Mouse (Mus musculus): ENCODE measurements at regions not wholly inside any gene's neighbourhood (a gene's known extent, or its start where the extent isn't known, plus 50 kb on each side); places are given as distances from the start of the nearest gene placed in this dataset.

DNA sequence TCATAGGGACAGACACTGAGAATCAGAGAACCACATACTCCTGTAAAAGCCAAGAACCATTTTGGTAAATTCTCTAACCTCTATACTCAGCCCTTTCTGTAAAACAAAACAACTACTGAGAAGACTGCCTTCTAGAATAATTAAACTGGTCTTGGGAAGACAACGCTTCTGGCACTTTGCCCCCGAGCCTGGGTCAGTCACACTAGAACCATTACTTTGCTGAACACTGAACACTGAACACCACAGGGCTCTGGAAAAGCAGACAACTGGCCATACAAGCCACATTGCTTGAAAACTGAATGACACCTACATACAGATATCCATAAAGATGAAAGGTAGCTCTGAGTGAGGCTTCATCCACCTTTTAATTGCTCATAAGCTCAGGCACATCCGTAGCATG lies 268.0 kb downstream of the Pax1 start:
- in situ Hi-C loops (cut with MboI; ENCODE audit: low pct_unique_long_range_greater_than_20kb in 1 of 2, low sequenced_read_pairs in 2 of 2, unreplicated experiment in 1 of 2): no loop called here

DNA sequence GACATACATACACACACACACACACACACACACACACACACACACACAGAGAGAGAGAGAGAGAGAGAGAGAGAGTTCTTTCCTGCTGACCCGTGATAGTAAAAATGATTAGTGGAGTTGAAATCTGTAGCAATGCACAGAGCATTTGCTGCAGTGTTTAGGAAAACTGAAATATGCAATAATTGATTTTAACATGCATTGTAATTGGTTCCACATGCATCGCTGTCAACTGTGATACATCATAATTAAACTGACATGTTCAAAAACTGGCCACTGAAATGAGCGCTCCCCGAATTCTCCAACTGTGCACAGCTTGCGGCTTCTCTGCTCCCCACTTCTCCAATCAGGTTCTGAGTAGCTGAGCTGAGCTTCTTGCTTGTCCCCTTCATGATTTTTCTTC lies 265.4 kb downstream of the Pax1 start:
- in situ Hi-C loops (cut with MboI; ENCODE audit: low pct_unique_long_range_greater_than_20kb in 1 of 2, low sequenced_read_pairs in 2 of 2, unreplicated experiment in 1 of 2): no loop called here

GRCm38 (mm10) chr2:147623116-147623515 lies 261.4 kb downstream of the Pax1 start:
- in situ Hi-C loops (cut with MboI; ENCODE audit: low pct_unique_long_range_greater_than_20kb in 1 of 2, low sequenced_read_pairs in 2 of 2, unreplicated experiment in 1 of 2): no loop called here

- in situ Hi-C loops (cut with MboI; ENCODE audit: low pct_unique_long_range_greater_than_20kb in 1 of 2, low sequenced_read_pairs in 2 of 2, unreplicated experiment in 1 of 2): no loop called here
Observed at GRCm38 (mm10) chr2:147617849-147618248, 256.1 kb downstream of the Pax1 start.

GRCm38 (mm10) chr2:147610343-147610742 lies 248.6 kb downstream of the Pax1 start:
- in situ Hi-C loops (cut with MboI; ENCODE audit: low pct_unique_long_range_greater_than_20kb in 1 of 2, low sequenced_read_pairs in 2 of 2, unreplicated experiment in 1 of 2): no loop called here

- in situ Hi-C loops (cut with MboI; ENCODE audit: low pct_unique_long_range_greater_than_20kb in 1 of 2, low sequenced_read_pairs in 2 of 2, unreplicated experiment in 1 of 2): no loop called here
Observed at GRCm38 (mm10) chr2:147601639-147602038, 239.9 kb downstream of the Pax1 start.

GRCm38 (mm10) chr2:147572413-147572812 lies 210.7 kb downstream of the Pax1 start:
- in situ Hi-C loops (cut with MboI; ENCODE audit: low pct_unique_long_range_greater_than_20kb in 1 of 2, low sequenced_read_pairs in 2 of 2, unreplicated experiment in 1 of 2): no loop called here

GRCm38 (mm10) chr2:147561220-147561619 lies 199.5 kb downstream of the Pax1 start:
- in situ Hi-C loops (cut with MboI; ENCODE audit: low pct_unique_long_range_greater_than_20kb in 1 of 2, low sequenced_read_pairs in 2 of 2, unreplicated experiment in 1 of 2): no loop called here

DNA sequence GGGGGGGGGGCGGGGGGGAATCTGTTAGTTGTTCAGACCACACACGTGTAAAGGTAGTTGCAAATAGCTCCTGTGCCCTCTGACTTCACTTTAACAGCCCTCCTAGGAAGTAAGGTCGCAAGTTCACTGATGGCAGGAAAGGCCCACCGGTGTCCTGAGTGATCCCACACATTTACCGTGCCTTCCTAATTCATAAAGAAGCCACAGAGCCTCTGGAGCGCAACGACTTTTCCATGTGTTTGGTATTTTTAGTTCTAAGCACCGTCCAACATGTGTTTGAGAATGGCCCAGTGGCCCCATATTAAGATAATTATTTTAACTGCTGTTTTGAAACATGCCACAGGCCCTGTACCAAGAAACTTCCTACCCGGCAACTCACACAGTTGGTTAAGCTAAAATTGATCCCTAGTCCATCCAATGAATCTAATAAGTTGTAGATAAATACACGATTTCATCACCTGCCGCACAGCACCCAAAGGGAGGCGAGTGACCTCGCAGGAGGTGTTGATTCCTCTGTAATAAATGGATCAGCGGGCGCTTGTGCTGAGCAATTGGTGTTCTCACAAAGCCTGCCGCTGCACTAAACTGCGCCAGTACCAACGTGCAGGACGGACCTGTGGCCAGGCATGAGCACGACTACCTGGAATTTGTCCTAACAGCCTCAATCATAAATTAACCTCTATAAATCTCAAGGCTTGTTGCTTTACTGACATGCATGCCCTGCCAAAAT lies 198.9 kb downstream of the Pax1 start:
- in situ Hi-C loops (cut with MboI; ENCODE audit: low pct_unique_long_range_greater_than_20kb in 1 of 2, low sequenced_read_pairs in 2 of 2, unreplicated experiment in 1 of 2): no loop called here

DNA sequence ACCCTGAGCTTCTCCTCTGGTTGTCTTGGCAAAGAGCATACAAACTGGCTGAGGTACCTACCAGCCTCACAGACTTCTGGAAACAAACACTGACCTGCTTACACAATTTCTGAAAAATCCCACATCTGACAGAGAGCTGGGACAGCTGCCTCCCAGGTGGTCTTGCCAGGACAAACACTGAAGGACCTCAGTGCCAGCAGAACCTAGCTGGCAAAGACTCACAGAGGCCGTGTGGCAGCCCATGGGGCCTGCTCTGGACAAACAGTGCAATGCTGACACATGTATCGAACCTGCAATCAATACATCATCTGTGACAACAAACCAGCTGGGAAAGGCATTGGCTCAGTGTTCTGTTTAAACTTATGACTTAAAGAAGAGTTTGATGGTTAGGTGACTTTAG lies 167.4 kb downstream of the Pax1 start:
- in situ Hi-C loops (cut with MboI; ENCODE audit: low pct_unique_long_range_greater_than_20kb in 1 of 2, low sequenced_read_pairs in 2 of 2, unreplicated experiment in 1 of 2): no loop called here

GRCm38 (mm10) chr2:147515436-147515835 lies 153.7 kb downstream of the Pax1 start:
- in situ Hi-C loops (cut with MboI; ENCODE audit: low pct_unique_long_range_greater_than_20kb in 1 of 2, low sequenced_read_pairs in 2 of 2, unreplicated experiment in 1 of 2): no loop called here

GRCm38 (mm10) chr2:147514748-147515147 lies 153.0 kb downstream of the Pax1 start:
- in situ Hi-C loops (cut with MboI; ENCODE audit: low pct_unique_long_range_greater_than_20kb in 1 of 2, low sequenced_read_pairs in 2 of 2, unreplicated experiment in 1 of 2): no loop called here

- in situ Hi-C loops (cut with MboI; ENCODE audit: low pct_unique_long_range_greater_than_20kb in 1 of 2, low sequenced_read_pairs in 2 of 2, unreplicated experiment in 1 of 2): no loop called here
Observed at GRCm38 (mm10) chr2:147503962-147504361, 142.2 kb downstream of the Pax1 start.

DNA sequence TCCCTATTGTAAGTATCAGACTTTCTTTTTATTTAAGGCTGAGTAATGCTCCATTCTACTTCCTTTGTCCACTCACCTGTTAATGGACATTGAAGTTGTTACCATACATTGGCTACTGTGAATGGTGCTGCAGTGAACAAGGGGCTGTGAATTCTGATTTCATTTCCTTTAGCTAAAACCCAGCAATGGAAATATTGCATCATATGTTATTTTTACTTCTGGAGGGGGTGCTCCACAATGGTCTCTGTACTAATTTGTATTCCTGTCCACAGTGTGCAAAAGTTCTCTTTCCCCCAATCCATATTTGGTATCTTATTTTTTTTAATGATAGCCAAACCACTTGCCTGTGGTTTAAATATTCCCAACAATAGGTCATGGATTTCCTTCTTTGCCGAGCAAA lies 137.0 kb downstream of the Pax1 start:
- in situ Hi-C loops (cut with MboI; ENCODE audit: low pct_unique_long_range_greater_than_20kb in 1 of 2, low sequenced_read_pairs in 2 of 2, unreplicated experiment in 1 of 2): no loop called here

DNA sequence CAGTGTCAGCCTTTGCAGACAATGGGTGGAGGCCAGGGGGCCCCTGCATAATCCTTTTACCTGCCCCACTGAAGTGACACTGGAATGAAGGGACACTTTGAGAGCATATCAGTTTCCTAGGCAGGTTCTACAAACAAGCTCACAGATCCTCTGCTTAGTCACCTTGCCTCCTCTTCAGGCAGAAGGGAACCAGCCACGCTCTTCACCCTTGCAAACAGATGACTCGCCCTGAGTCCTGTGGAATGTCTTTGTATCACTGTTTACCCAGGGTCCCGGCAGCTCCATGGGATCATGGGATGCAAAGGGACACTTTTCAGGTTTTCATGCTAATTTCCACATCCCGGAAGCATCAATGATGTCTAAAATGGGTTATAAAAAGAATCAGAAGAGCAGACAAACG lies 94.2 kb downstream of the Pax1 start:
- in situ Hi-C loops (cut with MboI; ENCODE audit: low pct_unique_long_range_greater_than_20kb in 1 of 2, low sequenced_read_pairs in 2 of 2, unreplicated experiment in 1 of 2): no loop called here

DNA sequence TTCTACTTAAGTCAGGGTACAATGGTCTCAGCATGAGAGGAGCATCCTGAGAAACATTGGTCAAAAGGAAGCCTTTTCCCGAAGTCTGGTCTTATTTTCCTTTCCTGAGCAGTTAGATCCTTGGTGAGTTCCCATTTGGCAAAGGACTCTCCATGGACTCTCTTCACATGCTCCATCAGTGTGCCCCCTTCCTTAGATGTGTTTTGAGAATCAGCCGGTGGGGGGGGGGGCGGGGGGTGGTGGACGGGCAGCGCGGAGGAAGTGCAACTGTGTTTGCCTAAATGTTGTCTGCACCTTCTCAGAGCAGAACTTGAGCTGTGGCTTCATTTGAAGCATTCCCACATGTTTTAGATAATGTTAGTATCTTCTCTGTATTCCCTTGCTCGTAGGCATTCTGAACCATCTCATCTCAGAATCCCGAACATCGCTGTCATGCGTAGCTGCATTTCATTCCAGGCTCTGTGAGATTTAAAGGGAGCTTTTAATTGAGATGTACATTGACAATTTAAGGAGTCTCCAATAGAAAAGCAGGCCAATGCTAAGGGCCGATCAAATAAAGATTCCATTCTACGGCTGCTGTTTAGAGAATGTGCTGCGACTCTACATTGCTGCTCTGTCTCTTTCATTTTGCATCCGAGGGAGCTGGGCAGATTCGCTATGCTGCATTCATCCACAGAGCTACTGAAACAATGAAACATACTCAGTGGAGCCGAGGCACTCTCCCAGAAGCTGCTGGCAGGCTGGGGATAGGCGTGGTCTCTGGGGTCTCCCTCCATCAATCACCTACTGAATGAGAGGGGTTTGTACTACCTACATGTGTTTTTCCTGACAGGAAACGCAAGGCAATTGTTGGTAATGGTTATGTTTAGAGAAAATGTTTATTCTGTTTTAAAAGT lies 92.9 kb downstream of the Pax1 start:
- in situ Hi-C loops (cut with MboI; ENCODE audit: low pct_unique_long_range_greater_than_20kb in 1 of 2, low sequenced_read_pairs in 2 of 2, unreplicated experiment in 1 of 2): no loop called here

All from mouse embryonic stem cell (cell line).